Mouse (Mus musculus) kidney, adult 2 months (tissue): ENCODE measurements around the gene Sfmbt1.

Experiments
- CTCF ChIP-seq: fragments of 200-500 bp; conservative IDR thresholded peaks from 2 replicates; pipeline ENCODE4 v1.5.1; 2011; ENCODE audit warnings: low read depth, mild to moderate bottlenecking, control low read depth, low read length, moderate library complexity, mixed read lengths; ENCODE audit not compliant: insufficient read depth, insufficient read length
- POLR2A ChIP-seq: fragments of 200-500 bp; IDR thresholded peaks from one replicate; pipeline ENCODE4 v1.6.1; 2011; ENCODE audit warnings: low read depth, low read length, control low read depth

GRCm38 (mm10) chr14:30682131-30682530 lies 32.5 kb upstream of the Sfmbt1 start:
- TF ChIP-seq CTCF (no peak), POLR2A (no peak)
